ENCODE assay signal across 8 mouse cellular contexts in the genomic region with DNA sequence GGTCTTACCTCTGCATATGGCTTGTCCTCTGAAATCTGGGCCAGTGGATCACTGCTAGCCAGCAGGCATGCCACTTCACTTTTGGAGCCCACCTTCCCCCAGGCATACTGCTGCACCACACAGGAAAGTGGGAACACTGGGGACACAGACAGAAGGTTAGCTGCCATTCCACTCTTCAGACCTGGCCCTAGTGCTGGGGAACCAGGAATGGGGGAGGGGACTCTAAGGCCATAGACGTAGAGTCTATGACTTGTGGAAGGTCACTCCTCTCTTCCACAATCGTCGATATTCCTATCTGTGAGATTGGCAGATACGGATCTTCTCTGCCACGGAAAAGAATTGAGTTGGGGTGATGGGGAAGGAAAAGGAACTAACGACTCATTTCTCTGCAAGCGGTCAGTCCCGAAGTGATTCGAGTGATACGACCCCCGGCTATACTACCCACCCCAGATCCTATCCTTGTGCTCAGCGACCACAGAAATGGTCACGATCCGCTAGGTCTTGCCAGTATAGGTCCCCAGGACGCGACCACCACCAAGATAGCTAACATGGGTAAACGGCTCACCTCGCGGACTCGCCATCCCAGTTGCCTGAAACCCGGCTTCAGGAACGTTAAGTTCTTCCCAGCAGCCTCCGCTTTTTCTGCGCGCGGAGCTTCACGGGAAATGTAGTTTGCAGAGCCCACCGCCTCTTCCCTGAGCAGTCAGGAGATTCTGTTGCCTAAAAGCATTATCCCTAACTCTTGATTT. TPM values are rescaled to one million over a fixed set of nuclear protein-coding genes. Genes with fewer than 3 reads are reported as not detected.
DNase-seq lines count a peak whose midpoint lies in the region; ATAC-seq and TF ChIP-seq lines count a peak whose summit lies in the region.

A gene (minus strand): TSS at position 625 of the 749 bp plus-strand sequence.

- 1% methylated on average over 28 of the region's 28 CpGs for WGBS in forebrain, embryonic 16.5 days
- WGBS in lung, embryonic 16.5 days = 2% methylated on average over 28 of the region's 28 CpGs

- intact Hi-C loops in heart, postnatal 36 days (cut with DNase I) = no loop called here

- peak; percentile 62 for DNase-seq in G1E (ENCODE audit: low spot score)
- DNase-seq in cerebellum, adult 18-20 months = peak; percentile 80 to 84
- peak; percentile 74 to 75 for DNase-seq in heart, postnatal 36 days
- peak; percentile 80 to 82 for DNase-seq in layer of hippocampus, adult 2 months (ENCODE audit: low spot score in 2 of 2)
- peak; percentile 42 for DNase-seq in ovary, postnatal 14 days (ENCODE audit: low spot score)
- DNase-seq in urinary bladder, postnatal 14 days (ENCODE audit: low spot score) = peak; percentile 66

- no peak within 1 kb of the TSS for H3K27ac ChIP-seq in forebrain, embryonic 16.5 days (ENCODE audit: low read length)
- H3K27ac ChIP-seq in layer of hippocampus, adult 2 months = peak within 1 kb of the TSS; percentile 90
- no peak within 1 kb of the TSS for H3K27ac ChIP-seq in lung, embryonic 16.5 days (ENCODE audit: low read length)

- no peak for TF ChIP-seq CTCF in G1E (IDR thresholded peaks at IDR 0.05; ENCODE audit: low read depth, low read length)
- no peak for TF ChIP-seq CTCF in layer of hippocampus, adult 2 months (conservative IDR thresholded peaks at IDR 0.05)

- peaks cover 36% of the 10 kb centered on the region for H3K4me1 ChIP-seq in G1E (ENCODE audit: insufficient read depth, low read depth, low read length)
- peaks cover 18% of the 10 kb centered on the region for H3K4me1 ChIP-seq in forebrain, embryonic 16.5 days (replicated peaks; ENCODE audit: control insufficient read depth, insufficient read depth, low read length)
- peaks cover 3% of the 10 kb centered on the region; the same call in 1 of the 2 replicates for H3K4me1 ChIP-seq in lung, embryonic 16.5 days (replicated peaks; ENCODE audit: control insufficient read depth, insufficient read depth, low read length)

- peak within 1 kb of the TSS; percentile 75 for H3K9ac ChIP-seq in forebrain, embryonic 16.5 days (replicated peaks; ENCODE audit: low read depth, low read length)
- H3K9ac ChIP-seq in lung, embryonic 16.5 days (ENCODE audit: low read length) = peak within 1 kb of the TSS; percentile 77

- peak within 1 kb of the TSS; percentile 88 for H3K4me2 ChIP-seq in forebrain, embryonic 16.5 days (ENCODE audit: low read length)
- peak within 1 kb of the TSS; percentile 57 for H3K4me2 ChIP-seq in lung, embryonic 16.5 days (ENCODE audit: low read depth, low read length)

- H3K27me3 ChIP-seq in G1E (ENCODE audit: insufficient read depth, low read length) = peaks cover 2% of the 10 kb centered on the region; the same call in 1 of the 2 replicates
- H3K27me3 ChIP-seq in forebrain, embryonic 16.5 days (replicated peaks; ENCODE audit: control insufficient read depth, insufficient read depth, low read length) = no peaks in the 10 kb centered on the region
- H3K27me3 ChIP-seq in lung, embryonic 16.5 days (ENCODE audit: control insufficient read depth, insufficient read depth, low read depth, low read length) = no peaks in the 10 kb centered on the region

- no peak for ATAC-seq in G1E (ENCODE audit: extremely low read depth, insufficient number of reproducible peaks, low FRiP score, poor library complexity, severe bottlenecking)
- ATAC-seq in forebrain, embryonic 16.5 days = peak; percentile 67
- peak; percentile 49 for ATAC-seq in lung, embryonic 16.5 days (ENCODE audit: low read depth)

- H3K4me3 ChIP-seq in G1E (ENCODE audit: low read depth, low read length) = peak within 1 kb of the TSS; percentile 76
- peak within 1 kb of the TSS; percentile 78 for H3K4me3 ChIP-seq in forebrain, embryonic 16.5 days (replicated peaks; ENCODE audit: low read length)
- peak within 1 kb of the TSS; percentile 82 for H3K4me3 ChIP-seq in layer of hippocampus, adult 2 months
- peak within 1 kb of the TSS; percentile 66 for H3K4me3 ChIP-seq in lung, embryonic 16.5 days (ENCODE audit: low read length)

- H3K36me3 ChIP-seq in G1E (replicated peaks) = peaks cover 36% of the 10 kb centered on the region
- peaks cover 3% of the 10 kb centered on the region; the same call in 1 of the 2 replicates for H3K36me3 ChIP-seq in forebrain, embryonic 16.5 days (ENCODE audit: control insufficient read depth, insufficient read depth)
- peaks cover 6% of the 10 kb centered on the region; the same call in 1 of the 2 replicates for H3K36me3 ChIP-seq in lung, embryonic 16.5 days (ENCODE audit: control insufficient read depth, insufficient read depth, low read length)

- H3K9me3 ChIP-seq in G1E (replicated peaks) = no peaks in the 10 kb centered on the region
- H3K9me3 ChIP-seq in forebrain, embryonic 16.5 days (ENCODE audit: control insufficient read depth, low read length) = no peaks in the 10 kb centered on the region
- H3K9me3 ChIP-seq in lung, embryonic 16.5 days (ENCODE audit: control insufficient read depth, low read length) = no peaks in the 10 kb centered on the region

RNA-seq across cellular contexts. Expression of the gene that starts here (rescaled TPM):
- total RNA-seq in G1E (2014; fragmentation: Nextera tagmentation) (11.1 and 12.3 TPM in 2 replicates), G1E (2017) (12.1 and 12.5 TPM in 2 replicates)
- 2.5 and 4.4 TPM in 2 replicates for polyA plus RNA-seq in G1E (2012)
- polyA plus RNA-seq in forebrain, embryonic 16.5 days (2015; fragmentation: Nextera tagmentation; extraction: Ambion mirVana) = 57.5 and 73.7 TPM in 2 replicates
- total RNA-seq in heart, postnatal 36 days (2021) = 100 to 1,000 TPM; 129 to 161 TPM
- 10 to 100 TPM; 72.5 to 77.6 TPM for total RNA-seq in layer of hippocampus, adult 2 months (2021)
- 38.6 and 40.9 TPM in 2 replicates for polyA plus RNA-seq in lung, embryonic 16.5 days (2015; fragmentation: Nextera tagmentation; extraction: Ambion mirVana)

Comparison
In these comparisons a context has a peak if more than half of its experiments do, and no peak if none do; other contexts are left out.
1. RNA of the gene that starts here (total RNA-seq): 129 to 161 TPM in heart, postnatal 36 days and 72.5 to 77.6 TPM in layer of hippocampus, adult 2 months; 11.1 to 12.5 TPM in G1E; every median in the first group is over 4 times any median in the second.
2. Peak in every context shown above with its lines, with median percentiles within 50 percentile points of each other: DNase-seq and H3K4me3 ChIP-seq.